Mouse (Mus musculus): ENCODE measurements around the gene Elmo1.

Gene Elmo1

DNA sequence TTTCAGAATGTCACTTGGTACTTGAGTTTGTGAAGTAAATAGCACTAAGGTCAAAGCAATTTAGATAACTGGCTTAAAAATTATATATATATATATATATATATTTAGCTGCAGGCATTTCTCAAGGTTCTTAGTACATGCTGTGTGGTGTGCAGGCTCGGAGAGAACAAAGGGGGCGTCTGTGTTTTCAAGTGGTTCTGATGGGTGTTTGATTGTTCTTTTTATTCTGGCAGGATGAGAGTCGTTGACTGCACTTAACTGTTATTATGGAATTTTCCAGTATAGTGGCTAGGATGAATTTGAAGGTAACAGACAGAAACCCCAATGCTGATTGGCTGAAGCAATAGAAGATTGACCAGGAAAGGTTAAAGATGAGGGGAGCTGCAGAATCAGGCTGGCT is 33.6 kb downstream of the Elmo1 start:
- no peak for DNase-seq

DNA sequence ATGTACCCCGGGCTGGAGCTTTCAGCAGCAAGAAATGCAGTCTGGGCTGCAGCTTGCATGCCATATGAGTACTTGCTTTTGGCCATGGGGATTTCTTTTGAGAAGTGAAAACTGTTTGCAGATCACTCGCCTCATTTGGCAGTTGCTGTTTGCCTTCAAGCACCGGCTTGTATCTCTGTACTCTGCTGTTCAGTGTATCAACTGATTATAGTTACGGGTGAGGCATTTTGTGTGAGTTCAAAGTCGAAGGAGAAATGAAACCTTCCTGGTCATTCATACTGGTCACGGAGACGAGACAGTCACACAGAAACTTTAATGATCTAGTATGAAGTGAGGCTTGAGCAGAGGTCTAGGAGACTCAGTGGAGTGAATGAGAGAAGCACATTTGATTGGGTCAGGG is 34.6 kb downstream of the Elmo1 start:
- DNase-seq: no peak

GRCm38 (mm10) chr13:20125845-20126244 is 35.4 kb downstream of the Elmo1 start:
- DNase-seq: no peak

GRCm38 (mm10) chr13:20127553-20127952 is 37.2 kb downstream of the Elmo1 start:
- DNase-seq: no peak

GRCm38 (mm10) chr13:20128097-20128496 is 37.7 kb downstream of the Elmo1 start:
- DNase-seq: no peak

DNA sequence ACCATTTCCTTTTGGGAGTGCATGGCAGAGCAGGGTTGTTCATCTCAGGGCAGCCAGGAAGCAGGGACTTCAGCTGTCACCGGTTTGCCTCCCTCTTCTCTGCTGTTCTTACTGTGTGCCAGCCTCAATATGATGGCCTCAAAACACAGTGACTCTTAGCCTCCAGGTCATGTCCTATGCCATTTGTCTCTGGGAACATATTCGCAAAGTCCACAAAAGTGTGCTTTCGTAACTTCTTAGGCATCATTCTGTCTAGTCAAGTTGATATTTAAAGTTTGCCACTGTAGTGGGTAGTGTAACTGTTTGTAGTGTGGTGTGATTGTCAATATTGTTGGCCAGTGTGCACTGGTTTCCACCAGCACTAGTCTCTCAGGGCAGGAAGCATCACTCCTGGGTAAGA is 40.3 kb downstream of the Elmo1 start:
- no peak for DNase-seq

- no peak for DNase-seq
Observed at GRCm38 (mm10) chr13:20131322-20131997, 41.1 kb downstream of the Elmo1 start.

GRCm38 (mm10) chr13:20131998-20132371 is 41.6 kb downstream of the Elmo1 start:
- DNase-seq: no peak

DNA sequence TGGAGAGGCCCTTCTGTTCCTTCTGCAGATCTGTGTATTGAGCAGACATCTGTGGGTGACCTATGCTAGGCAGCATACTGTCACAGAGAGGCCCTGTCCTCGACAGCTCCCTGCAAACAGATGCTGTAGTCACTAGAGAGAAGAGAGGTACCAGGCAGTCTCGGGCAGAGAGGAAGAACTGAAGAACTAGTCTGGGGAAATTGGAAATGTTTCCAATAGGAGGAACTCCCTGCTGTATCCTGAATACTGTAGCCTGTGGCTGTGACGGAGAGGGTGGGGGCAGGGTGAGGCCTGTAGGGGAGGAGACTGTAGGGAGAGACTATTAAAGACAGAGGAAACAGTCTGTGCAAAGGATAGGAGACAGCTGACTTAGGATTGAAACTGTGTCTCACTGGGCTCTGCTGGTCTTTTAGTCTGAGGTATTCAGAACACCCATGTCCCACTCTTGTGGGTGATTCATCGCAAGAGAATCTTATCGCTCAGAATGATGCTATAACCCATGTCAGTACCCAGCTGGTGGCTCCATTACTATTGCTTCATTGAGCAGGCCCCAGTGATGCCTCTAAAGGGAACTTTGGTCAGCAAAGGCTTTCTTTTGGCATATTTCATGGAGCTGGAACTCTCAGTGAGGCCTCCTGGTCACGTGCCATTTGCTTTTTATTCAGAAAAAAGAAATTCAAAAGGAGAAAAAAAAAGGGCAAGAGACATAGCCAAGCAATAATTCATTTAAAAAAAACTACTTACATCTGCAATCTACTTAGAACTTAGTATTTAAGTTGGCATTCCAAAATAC is 43.4 kb downstream of the Elmo1 start:
- peak; percentile 66 to 75 for DNase-seq

GRCm38 (mm10) chr13:20134395-20135225 is 44.2 kb downstream of the Elmo1 start:
- DNase-seq: peak in 1 of 2 experiments; percentile 46

- DNase-seq: no peak
Observed at GRCm38 (mm10) chr13:20136753-20137152, 46.4 kb downstream of the Elmo1 start.

DNA sequence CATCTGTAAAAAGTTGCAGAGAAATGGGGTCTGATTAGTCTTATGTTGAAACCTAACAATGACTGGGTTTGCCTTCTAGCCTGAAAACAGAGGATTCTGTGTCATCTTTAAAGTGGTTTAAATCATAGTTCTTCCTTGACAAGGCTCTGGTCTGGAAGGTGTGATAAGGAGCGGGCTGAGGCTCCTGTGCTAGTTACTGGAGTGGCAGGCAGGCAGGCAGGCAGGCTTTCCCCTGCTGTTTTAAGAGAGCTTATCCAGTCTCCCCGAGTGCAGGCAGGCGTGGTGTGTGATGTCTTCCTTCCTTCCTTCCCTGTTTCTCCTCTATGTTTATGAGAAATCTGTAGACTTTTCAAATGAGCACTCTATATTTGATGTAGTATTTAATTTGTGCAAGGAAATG is 48.1 kb downstream of the Elmo1 start:
- peak in 1 of 2 experiments; percentile 40 for DNase-seq

DNA sequence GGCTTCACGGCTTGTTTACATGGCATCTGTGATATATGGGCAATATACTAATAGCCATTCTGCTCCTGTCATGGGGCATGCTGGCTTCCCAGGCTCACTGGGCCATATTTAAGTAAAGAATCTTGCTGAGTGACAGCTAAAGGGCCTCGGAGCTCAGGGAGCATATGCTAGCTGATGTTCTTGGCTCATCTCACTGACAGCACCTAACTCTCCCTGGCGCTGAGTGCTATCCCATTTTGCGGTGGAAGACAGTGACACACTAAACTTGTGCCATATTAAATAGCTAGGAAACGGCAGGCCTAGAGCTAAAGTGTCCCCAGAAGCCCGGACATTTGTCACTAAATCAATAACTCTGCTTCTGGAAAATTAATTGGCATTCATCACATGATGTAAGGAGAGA is 48.7 kb downstream of the Elmo1 start:
- DNase-seq: no peak

GRCm38 (mm10) chr13:20139825-20140665 is 49.6 kb downstream of the Elmo1 start:
- peak in 1 of 2 experiments; percentile 38 for DNase-seq

DNA sequence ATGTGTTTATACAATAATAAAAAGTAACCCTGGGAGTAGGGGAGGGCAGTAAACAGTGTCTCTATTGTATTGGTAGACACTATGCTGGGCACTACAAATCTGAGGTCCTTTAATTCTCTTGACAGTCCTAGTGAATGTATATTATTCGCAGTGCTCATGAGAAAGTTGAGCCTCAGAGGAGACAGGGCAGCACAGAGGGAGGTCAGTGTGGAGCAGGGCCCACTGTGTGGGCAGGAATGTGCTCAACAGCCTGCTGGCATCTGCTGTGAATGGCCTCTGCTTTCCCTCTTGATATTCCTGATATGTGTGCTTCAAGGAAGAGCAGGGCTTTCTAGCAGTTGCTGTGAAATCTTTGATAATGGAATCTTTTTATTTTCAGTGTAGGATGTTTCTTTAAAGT is 52.2 kb downstream of the Elmo1 start:
- no peak for DNase-seq

DNA sequence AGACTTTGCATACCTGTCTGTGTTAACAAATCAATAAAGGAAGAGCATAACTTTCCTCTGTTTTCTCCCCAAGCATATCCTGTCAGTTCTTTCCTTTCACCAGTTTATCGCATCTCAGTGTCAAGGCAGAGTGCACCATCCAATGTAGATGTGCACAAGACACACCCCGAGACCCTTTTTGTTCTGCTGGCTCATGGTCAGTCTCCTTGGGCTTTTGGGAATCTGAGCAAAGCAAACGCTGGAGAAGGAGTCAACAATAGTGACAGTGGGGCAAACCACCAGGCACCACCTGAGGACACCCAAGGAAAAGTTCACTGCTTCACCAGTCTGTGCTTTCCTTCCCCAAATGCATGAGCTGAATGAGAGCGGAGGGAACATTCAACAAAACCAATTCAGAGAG is 56.5 kb downstream of the Elmo1 start:
- no peak for DNase-seq

- peak; percentile 50 to 78 for DNase-seq
Observed at GRCm38 (mm10) chr13:20147736-20148135, 57.3 kb downstream of the Elmo1 start.

GRCm38 (mm10) chr13:20150130-20150835 is 59.9 kb downstream of the Elmo1 start:
- no peak for DNase-seq

GRCm38 (mm10) chr13:20151302-20151978 is 61.0 kb downstream of the Elmo1 start:
- no peak for DNase-seq

DNA sequence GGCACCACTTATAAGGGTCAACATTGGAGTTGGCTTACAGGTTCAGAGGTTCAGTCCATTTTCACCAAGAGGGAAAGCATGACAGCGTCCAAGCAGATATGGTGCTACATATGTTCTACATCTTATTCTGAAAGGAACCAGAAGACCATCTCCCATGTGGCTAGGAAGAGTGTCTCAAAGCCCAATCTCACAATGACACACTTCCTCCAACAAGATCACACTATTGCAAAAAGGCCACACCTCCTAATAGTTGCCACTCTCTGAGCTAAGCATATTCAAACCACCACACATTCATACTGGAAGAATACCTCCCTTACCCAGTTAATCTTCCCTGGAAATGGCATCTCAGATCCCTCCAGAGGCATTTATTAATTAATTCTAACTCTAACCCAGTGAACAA is 66.7 kb downstream of the Elmo1 start:
- DNase-seq: no peak

- no peak for DNase-seq
Observed at GRCm38 (mm10) chr13:20157529-20157928, 67.1 kb downstream of the Elmo1 start.

Measured in lung, postnatal 4 days (tissue).